Mouse (Mus musculus) stomach, postnatal 0 days (tissue): ENCODE results near the gene Rbl2.

Experiments
- CTCF ChIP-seq: IDR thresholded peaks from 2 replicates; pipeline ENCODE4 v1.5.1; 2016; ENCODE audit warnings: antibody characterized with exemption, low read depth, mild to moderate bottlenecking, moderate library complexity
- EP300 ChIP-seq: optimal IDR thresholded peaks from 2 replicates; pipeline ENCODE3; 2016; ENCODE audit warnings: antibody characterized with exemption

- TF ChIP-seq CTCF (no peak), EP300 (no peak)
These were observed 28.2 kb downstream of the Rbl2 start for GRCm38 (mm10) chr8:91098106-91098505.
